Mouse (Mus musculus) midbrain, embryonic 16.5 days (tissue): Measurements from ENCODE around the gene Ehbp1. TPM values are rescaled to one million over a fixed set of nuclear protein-coding genes. Genes with fewer than 3 reads are reported as not detected.
A peak's percentile ranks its signal among the peaks of the same experiment; 100 is the strongest.

Source experiments
- ATAC-seq: fragments of 200-750 bp; cut with Nextera tagmentation; 2 replicates; pipeline ENCODE4 v1.8.0; 2017; ENCODE audit warnings: moderate TSS enrichment
- H3K27ac ChIP-seq: fragments of 300-500 bp; sonication (generic); 2 replicates; pipeline ENCODE4 v1.5.1; 2014; ENCODE audit warnings: mild to moderate bottlenecking, low read length, mixed read lengths
- H3K27me3 ChIP-seq: fragments of 300-500 bp; sonication (generic); 2 replicates; pipeline ENCODE4 v1.6.1; 2014; ENCODE audit warnings: low read depth, low read length, mixed read lengths; ENCODE audit not compliant: control insufficient read depth, insufficient read depth
- H3K36me3 ChIP-seq: fragments of 300-500 bp; sonication (generic); 2 replicates; pipeline ENCODE4 v1.6.1; 2014; ENCODE audit warnings: mild to moderate bottlenecking, low read length, moderate library complexity, mixed read lengths; ENCODE audit not compliant: control insufficient read depth, insufficient read depth
- H3K4me1 ChIP-seq: fragments of 300-500 bp; sonication (generic); 2 replicates; pipeline ENCODE4 v1.6.1; 2014; ENCODE audit warnings: mild to moderate bottlenecking, low read length, mixed read lengths; ENCODE audit not compliant: control insufficient read depth, insufficient read depth
- H3K4me2 ChIP-seq: fragments of 300-500 bp; sonication (generic); 2 replicates; pipeline ENCODE4 v1.6.1; 2014; ENCODE audit warnings: mild to moderate bottlenecking, low read length, mixed read lengths
- H3K4me3 ChIP-seq: fragments of 300-500 bp; sonication (generic); 2 replicates; pipeline ENCODE4 v1.5.1; 2014; ENCODE audit warnings: low read depth, mild to moderate bottlenecking, low read length, moderate library complexity, mixed read lengths
- H3K9ac ChIP-seq: fragments of 300-500 bp; sonication (generic); 2 replicates; pipeline ENCODE4 v1.6.1; 2014; ENCODE audit warnings: low read depth, low read length, mixed read lengths
- H3K9me3 ChIP-seq: fragments of 300-500 bp; sonication (generic); replicated peaks from 2 replicates; pipeline ENCODE4 v1.6.1; 2014; ENCODE audit warnings: mild to moderate bottlenecking, low read length, mixed read lengths; ENCODE audit not compliant: control insufficient read depth, poor library complexity, severe bottlenecking
- WGBS: fragments of 180-500 bp; shearing (Covaris S2); extraction: QIAGEN DNeasy Blood & Tissue Kit; methylation state at CpG from one replicate; pipeline ENCODE4 v1.1.7; 2014; 5-methylcytosine and 5-hydroxymethylcytosine counted together
- polyA plus RNA-seq: library from polyadenylated mRNA; unstranded; fragments of >200 nt; fragmentation: Nextera tagmentation; extraction: Ambion mirVana; gene quantifications from 2 replicates; pipeline ENCODE4 v1.2.1, GENCODE M21; 2015

The Ehbp1 gene
- polyA plus RNA-seq, 1 experiment from 2014 or later: 23.3 TPM

- no peak for ATAC-seq
- WGBS: 79% methylated on average over 6 of the region's 6 CpGs
- no peaks in the 10 kb centered on the region for H3K27me3 ChIP-seq
Observed at GRCm38 (mm10) chr11:22230906-22231305, 111.2 kb downstream of the Ehbp1 start.

GRCm38 (mm10) chr11:22225619-22226018, 116.5 kb downstream of the Ehbp1 start:
- H3K36me3 ChIP-seq: no peaks in the 10 kb centered on the region
- no peak for ATAC-seq
- H3K4me1 ChIP-seq: no peaks in the 10 kb centered on the region
- no peaks in the 10 kb centered on the region for H3K27me3 ChIP-seq
- no peak overlapping the region for H3K4me2 ChIP-seq
- no peak overlapping the region for H3K4me3 ChIP-seq
- 52% methylated on average over 2 of the region's 2 CpGs for WGBS
- no peaks in the 10 kb centered on the region for H3K9me3 ChIP-seq
- no peak overlapping the region for H3K27ac ChIP-seq
- H3K9ac ChIP-seq: no peak overlapping the region

More at GRCm38 (mm10) chr11:22230906-22231305, 111.2 kb downstream of the Ehbp1 start:
- H3K27ac ChIP-seq: no peak overlapping the region
- no peak overlapping the region for H3K4me2 ChIP-seq
- no peak overlapping the region for H3K4me3 ChIP-seq
- no peaks in the 10 kb centered on the region for H3K9me3 ChIP-seq
- H3K4me1 ChIP-seq: no peaks in the 10 kb centered on the region
- no peak overlapping the region for H3K9ac ChIP-seq
- H3K36me3 ChIP-seq: no peaks in the 10 kb centered on the region

GRCm38 (mm10) chr11:22218222-22218621, 123.9 kb downstream of the Ehbp1 start:
- Histone ChIP-seq H3K27ac (no peak overlapping the region), H3K4me1 (no peaks in the 10 kb centered on the region), H3K9me3 (no peaks in the 10 kb centered on the region), H3K4me2 (no peak overlapping the region), H3K4me3 (no peak overlapping the region), H3K27me3 (no peaks in the 10 kb centered on the region), H3K9ac (no peak overlapping the region), H3K36me3 (no peaks in the 10 kb centered on the region)
- ATAC-seq: no peak
- 62% methylated on average over 2 of the region's 2 CpGs for WGBS

GRCm38 (mm10) chr11:22216941-22217340, 125.2 kb downstream of the Ehbp1 start:
- H3K9ac ChIP-seq: no peak overlapping the region
- H3K4me3 ChIP-seq: no peak overlapping the region
- H3K4me2 ChIP-seq: no peak overlapping the region
- no peaks in the 10 kb centered on the region for H3K27me3 ChIP-seq
- 31% methylated on average over 7 of the region's 7 CpGs for WGBS
- ATAC-seq: no peak
- no peaks in the 10 kb centered on the region for H3K9me3 ChIP-seq
- H3K27ac ChIP-seq: no peak overlapping the region
- H3K36me3 ChIP-seq: no peaks in the 10 kb centered on the region
- H3K4me1 ChIP-seq: no peaks in the 10 kb centered on the region

- Histone ChIP-seq H3K36me3 (no peaks in the 10 kb centered on the region), H3K9ac (no peak overlapping the region), H3K4me1 (peaks cover 4% of the 10 kb centered on the region), H3K27ac (no peak overlapping the region), H3K4me2 (no peak overlapping the region), H3K9me3 (no peaks in the 10 kb centered on the region), H3K4me3 (no peak overlapping the region), H3K27me3 (no peaks in the 10 kb centered on the region)
- 18% methylated on average over 1 of the region's 1 CpGs for WGBS
- peak; percentile 94 for ATAC-seq
Observed at GRCm38 (mm10) chr11:22206611-22207010, 135.5 kb downstream of the Ehbp1 start.

- Histone ChIP-seq H3K4me2 (no peak overlapping the region), H3K36me3 (no peaks in the 10 kb centered on the region), H3K9ac (no peak overlapping the region), H3K27ac (no peak overlapping the region), H3K4me3 (no peak overlapping the region), H3K9me3 (no peaks in the 10 kb centered on the region), H3K4me1 (peaks cover 4% of the 10 kb centered on the region), H3K27me3 (no peaks in the 10 kb centered on the region)
- peak; percentile 40 for ATAC-seq
- 11% methylated on average over 2 of the region's 2 CpGs for WGBS
Observed at GRCm38 (mm10) chr11:22206191-22206590, 135.9 kb downstream of the Ehbp1 start.

GRCm38 (mm10) chr11:22203413-22203812, 138.7 kb downstream of the Ehbp1 start:
- no peaks in the 10 kb centered on the region for H3K27me3 ChIP-seq
- no peaks in the 10 kb centered on the region for H3K36me3 ChIP-seq
- H3K27ac ChIP-seq: no peak overlapping the region
- peaks cover 7% of the 10 kb centered on the region for H3K4me1 ChIP-seq
- no peak overlapping the region for H3K4me3 ChIP-seq
- no peaks in the 10 kb centered on the region for H3K9me3 ChIP-seq
- WGBS: 86% methylated on average over 5 of the region's 5 CpGs
- ATAC-seq: no peak
- H3K4me2 ChIP-seq: no peak overlapping the region
- H3K9ac ChIP-seq: no peak overlapping the region

- Histone ChIP-seq H3K27me3 (no peaks in the 10 kb centered on the region), H3K4me2 (no peak overlapping the region), H3K27ac (no peak overlapping the region), H3K36me3 (no peaks in the 10 kb centered on the region), H3K9ac (no peak overlapping the region), H3K4me1 (peaks cover 10% of the 10 kb centered on the region), H3K4me3 (no peak overlapping the region), H3K9me3 (no peaks in the 10 kb centered on the region)
- 0 out of 2 replicates have a peak, but pooled peaks have one; percentile 49 for ATAC-seq
- WGBS: 76% methylated on average over 8 of the region's 8 CpGs
Observed at GRCm38 (mm10) chr11:22201125-22201524, 141.0 kb downstream of the Ehbp1 start.

GRCm38 (mm10) chr11:22199881-22200280, 142.2 kb downstream of the Ehbp1 start:
- Histone ChIP-seq H3K4me2 (no peak overlapping the region), H3K36me3 (no peaks in the 10 kb centered on the region), H3K9ac (no peak overlapping the region), H3K27ac (no peak overlapping the region), H3K27me3 (no peaks in the 10 kb centered on the region), H3K4me1 (0 out of 2 replicates have a peak, but pooled peaks cover 7% of the 10 kb centered on the region), H3K4me3 (no peak overlapping the region), H3K9me3 (no peaks in the 10 kb centered on the region)
- no peak for ATAC-seq
- WGBS: 37% methylated on average over 3 of the region's 3 CpGs
